In the genomic region with DNA sequence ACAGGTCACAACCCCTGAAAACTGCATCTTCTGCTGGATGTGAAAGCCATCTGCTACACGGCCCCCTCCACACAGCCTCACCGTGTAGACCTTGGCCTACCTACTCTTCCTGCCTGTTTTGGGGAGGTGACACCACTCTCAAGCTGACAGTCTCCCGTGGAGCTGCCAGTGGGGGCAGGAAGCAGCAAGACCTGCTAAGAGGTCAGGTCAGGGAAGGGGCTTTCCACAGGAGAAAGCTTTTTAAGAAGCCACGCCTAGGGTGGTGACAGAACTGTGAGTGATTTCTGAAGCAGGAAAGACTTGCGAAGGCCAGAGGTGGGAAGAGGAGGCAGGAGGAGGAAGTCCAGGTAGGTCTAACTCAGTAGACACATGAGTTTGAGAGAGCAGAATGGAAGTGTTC, we compare ENCODE assay signal across 12 mouse cellular contexts. TPM values are rescaled to one million over a fixed set of nuclear protein-coding genes. Genes with fewer than 3 reads are reported as not detected.
A peak's percentile ranks its signal among the peaks of the same experiment; 100 is the strongest.
DNase-seq lines count a peak whose midpoint lies in the region; ATAC-seq lines count a peak whose summit lies in the region.
"Had no signal": no experiment of that assay in that cellular context is flagged by ENCODE, and none has a peak within 500 bp of the region (broad histone marks: within the 10 kb centered on the region; RNA-seq: fewer than 3 reads in every experiment).

No protein-coding gene starts in this region.

- H3K27ac ChIP-seq in liver, embryonic 12.5 days = peak overlapping the region; percentile 65
- peak overlapping the region; percentile 54 for H3K27ac ChIP-seq in intestine, embryonic 14.5 days (ENCODE audit: low read depth)
- H3K27ac ChIP-seq in stomach, embryonic 15.5 days = peak overlapping the region; percentile 76
- H3K27ac ChIP-seq: neural tube, embryonic 12.5 days had no signal

- peaks cover 5% of the 10 kb centered on the region for H3K27me3 ChIP-seq in liver, embryonic 12.5 days (replicated peaks)
- H3K27me3 ChIP-seq in intestine, embryonic 14.5 days (replicated peaks; ENCODE audit: control insufficient read depth, insufficient read depth, low read length) = no peaks in the 10 kb centered on the region
- H3K27me3 ChIP-seq in stomach, embryonic 15.5 days (replicated peaks) = no peaks in the 10 kb centered on the region
- H3K27me3 ChIP-seq: neural tube, embryonic 12.5 days had no signal

- H3K4me3 ChIP-seq in liver, embryonic 12.5 days = no peak overlapping the region
- no peak overlapping the region for H3K4me3 ChIP-seq in intestine, embryonic 14.5 days (ENCODE audit: low read depth, low read length)
- H3K4me3 ChIP-seq in stomach, embryonic 15.5 days (replicated peaks) = no peak overlapping the region
- H3K4me3 ChIP-seq: neural tube, embryonic 12.5 days had no signal

- ATAC-seq in liver, embryonic 12.5 days = no peak
- ATAC-seq in intestine, embryonic 14.5 days (replicated peaks; ENCODE audit: low FRiP score, low TSS enrichment, low read depth) = no peak
- ATAC-seq in stomach, embryonic 15.5 days (ENCODE audit: insufficient read depth, low FRiP score, low read depth) = no peak
- ATAC-seq in frontal cortex, adult (ENCODE audit: low TSS enrichment) = no peak

- peaks cover 10% of the 10 kb centered on the region for H3K36me3 ChIP-seq in liver, embryonic 12.5 days
- peaks cover 45% of the 10 kb centered on the region for H3K36me3 ChIP-seq in intestine, embryonic 14.5 days (ENCODE audit: control insufficient read depth, insufficient read depth, low read length)
- peaks cover 16% of the 10 kb centered on the region; the same call in 1 of the 2 replicates for H3K36me3 ChIP-seq in stomach, embryonic 15.5 days

- peak; percentile 22 for DNase-seq in adrenal gland, adult 2 months
- DNase-seq in adrenal gland, adult 18-20 months (ENCODE audit: low spot score in 2 of 2) = no peak
- DNase-seq in liver = no peak
- no peak for DNase-seq in intestine, embryonic 14.5 days (ENCODE audit: low spot score)
- no peak for DNase-seq in right cerebral cortex, postnatal 4 days
- DNase-seq: cerebellum, adult 8-10 months; heart, postnatal 10 days; lung, embryonic 14.5 days had no signal

- WGBS in liver, embryonic 12.5 days (ENCODE audit: insufficient replicate concordance) = 47% methylated on average over 5 of the region's 5 CpGs
- WGBS in intestine, embryonic 14.5 days = 47% methylated on average over 5 of the region's 5 CpGs
- 42% methylated on average over 5 of the region's 5 CpGs for WGBS in stomach, embryonic 15.5 days

- peak overlapping the region; percentile 43; the same call in 1 of the 2 replicates for H3K9ac ChIP-seq in liver, embryonic 12.5 days
- no peak overlapping the region for H3K9ac ChIP-seq in intestine, embryonic 14.5 days (ENCODE audit: low read length)
- H3K9ac ChIP-seq in stomach, embryonic 15.5 days = no peak overlapping the region
- H3K9ac ChIP-seq: lung, embryonic 14.5 days; neural tube, embryonic 12.5 days had no signal

- H3K4me2 ChIP-seq in liver, embryonic 12.5 days = peak overlapping the region; percentile 42
- H3K4me2 ChIP-seq in intestine, embryonic 14.5 days (ENCODE audit: low read length) = no peak overlapping the region
- no peak overlapping the region for H3K4me2 ChIP-seq in stomach, embryonic 15.5 days
- H3K4me2 ChIP-seq: lung, embryonic 14.5 days; neural tube, embryonic 12.5 days had no signal

- peaks cover 62% of the 10 kb centered on the region for H3K4me1 ChIP-seq in liver, embryonic 12.5 days
- H3K4me1 ChIP-seq in intestine, embryonic 14.5 days (replicated peaks; ENCODE audit: control insufficient read depth, insufficient read depth, low read length) = peaks cover 30% of the 10 kb centered on the region
- peaks cover 29% of the 10 kb centered on the region for H3K4me1 ChIP-seq in stomach, embryonic 15.5 days

- no peaks in the 10 kb centered on the region for H3K9me3 ChIP-seq in liver, embryonic 12.5 days (replicated peaks)
- H3K9me3 ChIP-seq in intestine, embryonic 14.5 days (ENCODE audit: control insufficient read depth, low read length) = no peaks in the 10 kb centered on the region
- no peaks in the 10 kb centered on the region for H3K9me3 ChIP-seq in stomach, embryonic 15.5 days
- H3K9me3 ChIP-seq: neural tube, embryonic 12.5 days had no signal

RNA-seq across cellular contexts. Expression of gene Wasf2, which starts 51.4 kb away (rescaled TPM):
- total RNA-seq in adrenal gland, adult 2 months (2021) = 100 to 1,000 TPM in 1 of 2 experiments, 10 to 100 TPM in 1; 99.4 to 130 TPM
- polyA plus RNA-seq in adrenal gland, adult 2 months (2012; rRNA removed) = 43.2 and 57.0 TPM in 2 replicates
- total RNA-seq in adrenal gland, adult 18-20 months (2021) = 100 to 1,000 TPM in 1 of 2 experiments, 10 to 100 TPM in 1; 97.5 to 102 TPM
- polyA plus RNA-seq in liver, embryonic 12.5 days (2016; fragmentation: Nextera tagmentation; extraction: Ambion mirVana) = 35.9 and 42.2 TPM in 2 replicates
- 79.6 and 88.3 TPM in 2 replicates for polyA plus RNA-seq in intestine, embryonic 14.5 days (2014; fragmentation: Nextera tagmentation; extraction: Ambion mirVana)
- polyA plus RNA-seq in stomach, embryonic 15.5 days (2015; fragmentation: Nextera tagmentation; extraction: Ambion mirVana) = 109 TPM in 2 replicates
